In genomic region chr7:19910421-19911291, GRCm38 (mm10) we compare ENCODE assay signal across 8 mouse cellular contexts. TPM values are rescaled to one million over a fixed set of nuclear protein-coding genes. Genes with fewer than 3 reads are reported as not detected.
DNase-seq lines count a peak whose midpoint lies in the region; ATAC-seq and TF ChIP-seq lines count a peak whose summit lies in the region.

No protein-coding gene starts in this region.

- 0 out of 2 replicates have a peak, but pooled peaks cover 4% of the 10 kb centered on the region for H3K36me3 ChIP-seq in hindbrain, postnatal 0 days (ENCODE audit: insufficient read depth, low read length)

- no peak overlapping the region for H3K4me2 ChIP-seq in hindbrain, postnatal 0 days (ENCODE audit: low read depth, low read length)

- no peak overlapping the region for H3K4me3 ChIP-seq in gastrocnemius, adult 2 months
- H3K4me3 ChIP-seq in hindbrain, postnatal 0 days (ENCODE audit: low read length): no peak overlapping the region
- H3K4me3 ChIP-seq in left cerebral cortex, adult 2 months: no peak overlapping the region

- intact Hi-C loops in gastrocnemius, adult 2 months (cut with DNase I): loop anchor here (1.0 kb wide), 1 partner anchor 46 kb away; no protein-coding TSS in a partner anchor
- intact Hi-C loops in left cerebral cortex, adult 2 months (cut with DNase I): loop anchor here (1.0 kb wide), 1 partner anchor 46 kb away; no protein-coding TSS in a partner anchor

- peak; percentile 81 for ATAC-seq in hindbrain, postnatal 0 days
- ATAC-seq in megakaryocyte-erythroid progenitor cell, adult 5-6 weeks (replicated peaks; ENCODE audit: low FRiP score, low TSS enrichment, poor library complexity, severe bottlenecking): peak; percentile 88

- H3K4me1 ChIP-seq in hindbrain, postnatal 0 days (ENCODE audit: insufficient read depth, low read length): no peaks in the 10 kb centered on the region

- H3K27ac ChIP-seq in gastrocnemius, adult 2 months: no peak overlapping the region
- H3K27ac ChIP-seq in hindbrain, postnatal 0 days: no peak overlapping the region
- no peak overlapping the region for H3K27ac ChIP-seq in left cerebral cortex, adult 2 months

- DNase-seq in T-cell, adult 2 months (ENCODE audit: low spot score): peak; percentile 74
- DNase-seq in cerebellum, postnatal 25 days: peak; percentile 81 to 91
- DNase-seq in gastrocnemius, adult 2 months: peak; percentile 89
- DNase-seq in hindbrain, postnatal 0 days (ENCODE audit: low spot score): peak; percentile 85
- DNase-seq in left cerebral cortex, adult 2 months (ENCODE audit: extremely low spot score in 1 of 2, low spot score in 2 of 2): peak; percentile 75 to 82
- peak; percentile 56 to 78 for DNase-seq in right cerebral cortex, postnatal 10 days (ENCODE audit: low spot score in 2 of 2)
- DNase-seq in urinary bladder, postnatal 36 days (ENCODE audit: low spot score in 2 of 2): peak; percentile 79 to 81

- no peak overlapping the region for H3K9ac ChIP-seq in hindbrain, postnatal 0 days (replicated peaks; ENCODE audit: low read length)

- 51% methylated on average over 21 of the region's 21 CpGs for WGBS in hindbrain, postnatal 0 days

- H3K9me3 ChIP-seq in hindbrain, postnatal 0 days (ENCODE audit: low read length): no peaks in the 10 kb centered on the region

- peak; percentile 97 for TF ChIP-seq CTCF in gastrocnemius, adult 2 months (IDR thresholded peaks at IDR 0.05)
- TF ChIP-seq CTCF in hindbrain, postnatal 0 days (IDR thresholded peaks at IDR 0.05; ENCODE audit: low read depth): peak; percentile 95
- TF ChIP-seq CTCF in left cerebral cortex, adult 2 months (IDR thresholded peaks at IDR 0.05): peak; percentile 96

- no peaks in the 10 kb centered on the region for H3K27me3 ChIP-seq in hindbrain, postnatal 0 days (ENCODE audit: insufficient read depth, low read length)

RNA-seq across cellular contexts. Expression of gene Pvr, which starts 10.3 kb away (rescaled TPM):
- total RNA-seq in gastrocnemius, adult 2 months (2021): 1 to 10 TPM; 5.9 to 6.3 TPM
- 9.2 and 11.7 TPM in 2 replicates for total RNA-seq in hindbrain, postnatal 0 days (2014; rRNA removed)
- polyA plus RNA-seq in hindbrain, postnatal 0 days (2015; fragmentation: Nextera tagmentation; extraction: Ambion mirVana): 6.1 and 7.0 TPM in 2 replicates
- 10 to 100 TPM; 14.6 to 14.8 TPM for total RNA-seq in left cerebral cortex, adult 2 months (2021)
- 1.3 and 6.4 TPM in 2 replicates for total RNA-seq in megakaryocyte-erythroid progenitor cell, adult 5-6 weeks (2014; fragmentation: Nextera tagmentation)
- 0.85 and 0.91 TPM in 2 replicates for total RNA-seq in megakaryocyte-erythroid progenitor cell, adult 5-6 weeks (2017)

RNA-seq across cellular contexts. Expression of gene Ceacam19, which starts 22.9 kb away (rescaled TPM):
- total RNA-seq in gastrocnemius, adult 2 months (2021): not detected
- not detected in 2 replicates for total RNA-seq in hindbrain, postnatal 0 days (2014; rRNA removed)
- not detected in 2 replicates for polyA plus RNA-seq in hindbrain, postnatal 0 days (2015; fragmentation: Nextera tagmentation; extraction: Ambion mirVana)
- not detected for total RNA-seq in left cerebral cortex, adult 2 months (2021)
- not detected in 2 replicates for total RNA-seq in megakaryocyte-erythroid progenitor cell, adult 5-6 weeks (2014; fragmentation: Nextera tagmentation)
- not detected in 2 replicates for total RNA-seq in megakaryocyte-erythroid progenitor cell, adult 5-6 weeks (2017)

RNA-seq across cellular contexts. Expression of gene Igsf23, which starts 39.9 kb away (rescaled TPM):
- not detected for total RNA-seq in gastrocnemius, adult 2 months (2021)
- total RNA-seq in hindbrain, postnatal 0 days (2014; rRNA removed): not detected in 2 replicates
- not detected in 2 replicates for polyA plus RNA-seq in hindbrain, postnatal 0 days (2015; fragmentation: Nextera tagmentation; extraction: Ambion mirVana)
- not detected for total RNA-seq in left cerebral cortex, adult 2 months (2021)
- total RNA-seq in megakaryocyte-erythroid progenitor cell, adult 5-6 weeks (2014; fragmentation: Nextera tagmentation): not detected in 2 replicates
- 0.50 TPM in 1 of 2 replicates, not detected in the other for total RNA-seq in megakaryocyte-erythroid progenitor cell, adult 5-6 weeks (2017)

RNA-seq across cellular contexts. Expression of gene Ceacam16, which starts 49.6 kb away (rescaled TPM):
- not detected for total RNA-seq in gastrocnemius, adult 2 months (2021)
- total RNA-seq in hindbrain, postnatal 0 days (2014; rRNA removed): not detected in 2 replicates
- polyA plus RNA-seq in hindbrain, postnatal 0 days (2015; fragmentation: Nextera tagmentation; extraction: Ambion mirVana): 0.86 and 0.89 TPM in 2 replicates
- total RNA-seq in left cerebral cortex, adult 2 months (2021): not detected
- not detected in 2 replicates for total RNA-seq in megakaryocyte-erythroid progenitor cell, adult 5-6 weeks (2014; fragmentation: Nextera tagmentation)
- not detected in 2 replicates for total RNA-seq in megakaryocyte-erythroid progenitor cell, adult 5-6 weeks (2017)

RNA-seq across cellular contexts. Expression of gene Ceacam20, which starts 54.6 kb away (rescaled TPM):
- total RNA-seq in gastrocnemius, adult 2 months (2021): not detected
- not detected in 2 replicates for total RNA-seq in hindbrain, postnatal 0 days (2014; rRNA removed)
- not detected in 2 replicates for polyA plus RNA-seq in hindbrain, postnatal 0 days (2015; fragmentation: Nextera tagmentation; extraction: Ambion mirVana)
- not detected for total RNA-seq in left cerebral cortex, adult 2 months (2021)
- not detected in 2 replicates for total RNA-seq in megakaryocyte-erythroid progenitor cell, adult 5-6 weeks (2014; fragmentation: Nextera tagmentation)
- total RNA-seq in megakaryocyte-erythroid progenitor cell, adult 5-6 weeks (2017): not detected in 2 replicates
